Mouse (Mus musculus) spleen, adult 2 months (tissue): Measurements from ENCODE around the gene Emp2.

ENCODE experiments used
- CTCF ChIP-seq: fragments of 200-500 bp; IDR thresholded peaks from 2 replicates; pipeline ENCODE4 v1.5.1; 2011; ENCODE audit warnings: mild to moderate bottlenecking, inconsistent platforms; ENCODE audit not compliant: insufficient read depth, insufficient read length, insufficient replicate concordance; ENCODE audit errors: extremely low read depth
- POLR2A ChIP-seq: fragments of 200-500 bp; IDR thresholded peaks from 2 replicates; pipeline ENCODE4 v1.6.1; 2011; ENCODE audit warnings: low read depth, low read length, inconsistent platforms

DNA sequence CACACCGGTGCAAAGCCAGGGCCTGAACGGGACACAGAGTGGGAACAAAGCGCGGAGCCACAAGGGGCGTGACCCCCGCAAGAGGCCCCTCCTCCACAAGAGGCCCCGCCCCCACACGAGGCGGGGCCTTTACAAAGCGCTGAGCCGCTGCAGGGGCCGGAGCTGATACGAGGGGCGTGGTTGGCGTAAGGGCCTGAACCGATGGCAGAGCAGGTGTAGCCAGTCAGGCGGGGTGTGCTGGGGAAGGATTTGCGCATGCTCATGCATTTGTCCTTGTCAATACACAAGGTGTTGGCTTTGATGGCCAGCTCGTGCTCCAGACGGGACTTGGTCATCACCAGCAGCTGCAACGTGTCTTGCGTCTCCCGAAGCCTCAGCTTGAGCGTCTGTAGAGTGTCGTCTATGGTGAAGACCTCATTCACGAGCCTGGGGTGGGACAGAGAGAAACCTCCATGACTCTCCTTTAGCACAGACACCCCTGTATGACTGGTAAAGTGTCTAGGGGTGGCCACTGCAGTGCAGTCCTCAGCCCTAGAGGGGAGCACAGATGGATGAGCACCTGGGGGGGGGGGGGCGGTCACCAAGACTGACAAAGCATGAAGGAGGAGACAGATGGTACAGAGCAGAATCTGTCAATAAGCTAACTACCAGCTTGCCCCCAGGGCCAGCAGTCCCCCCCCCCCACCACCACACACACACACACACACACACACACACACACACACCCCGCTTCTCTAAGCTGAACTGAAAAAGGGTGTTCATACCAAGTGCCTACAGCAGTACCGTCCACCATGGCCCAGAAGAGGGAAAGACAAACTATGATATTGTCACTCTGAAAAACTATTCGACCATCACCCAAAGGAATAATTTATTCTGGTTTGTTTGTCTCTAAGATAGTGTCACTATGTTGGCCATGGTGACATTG is 44.5 kb upstream of the Emp2 start:
- TF ChIP-seq CTCF (no peak), POLR2A (no peak)
